Mouse (Mus musculus): ENCODE measurements at regions not wholly inside any gene's neighbourhood (a gene's known extent, or its start where the extent isn't known, plus 50 kb on each side); places are given as distances from the start of the nearest gene placed in this dataset.

DNA sequence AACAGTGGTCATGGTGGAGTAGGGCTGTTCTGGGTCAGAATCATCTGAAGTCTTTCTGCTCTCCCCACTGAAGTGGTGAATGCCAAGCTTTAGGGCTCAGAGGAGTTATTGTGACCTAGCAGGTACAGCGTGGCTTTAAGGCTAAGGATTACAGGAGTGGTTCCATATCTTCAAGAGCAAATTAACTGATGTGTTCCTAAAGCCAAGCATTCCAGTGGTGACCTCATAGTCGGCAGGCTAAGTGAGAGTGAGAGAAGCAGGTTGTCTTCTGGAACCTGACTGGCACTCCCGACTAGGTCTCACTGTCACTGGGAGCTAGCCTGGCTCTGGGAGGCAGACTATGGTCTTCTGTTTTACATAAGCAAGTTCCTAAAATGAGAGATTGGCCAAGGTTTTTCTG is 116.3 kb downstream of the Snx18 start:
- TF ChIP-seq FLI1 (IDR thresholded peaks at IDR 0.05; ENCODE audit: low read length): no peak
- no peak for TF ChIP-seq GATA1 (IDR thresholded peaks at IDR 0.05; ENCODE audit: borderline replicate concordance, low read length)
